Mouse (Mus musculus) limb, embryonic 10.5 days (tissue): ENCODE measurements at regions not wholly inside any gene's neighbourhood (a gene's known extent, or its start where the extent isn't known, plus 50 kb on each side); places are given as distances from the start of the nearest gene placed in this dataset.

Source experiments
- DNase-seq: peaks from one replicate; pipeline ENCODE4 v3.0.0-alpha.2; 2017; ENCODE audit warnings: low spot score
- H3K27ac ChIP-seq: fragments of 300-500 bp; sonication (generic); 2 replicates; pipeline ENCODE4 v1.5.1; 2016; ENCODE audit warnings: mild to moderate bottlenecking
- H3K27me3 ChIP-seq: fragments of 300-500 bp; sonication (generic); 2 replicates; pipeline ENCODE4 v1.6.1; 2016; ENCODE audit warnings: low read depth, mild to moderate bottlenecking; ENCODE audit not compliant: poor library complexity, severe bottlenecking
- H3K36me3 ChIP-seq: fragments of 300-500 bp; sonication (generic); 2 replicates; pipeline ENCODE4 v1.6.1; 2016; ENCODE audit warnings: mild to moderate bottlenecking, moderate library complexity
- H3K4me1 ChIP-seq: fragments of 300-500 bp; sonication (generic); 2 replicates; pipeline ENCODE4 v1.6.1; 2016
- H3K4me3 ChIP-seq: fragments of 300-500 bp; sonication (generic); 2 replicates; pipeline ENCODE4 v1.5.1; 2016; ENCODE audit warnings: mild to moderate bottlenecking, moderate library complexity
- H3K9me3 ChIP-seq: fragments of 300-500 bp; sonication (generic); replicated peaks from 2 replicates; pipeline ENCODE4 v1.6.1; 2016; ENCODE audit warnings: mild to moderate bottlenecking
- WGBS: fragments of 180-500 bp; shearing (Covaris S2); methylation state at CpG from one replicate; pipeline ENCODE4 v1.1.7; 2016; 5-methylcytosine and 5-hydroxymethylcytosine counted together

DNA sequence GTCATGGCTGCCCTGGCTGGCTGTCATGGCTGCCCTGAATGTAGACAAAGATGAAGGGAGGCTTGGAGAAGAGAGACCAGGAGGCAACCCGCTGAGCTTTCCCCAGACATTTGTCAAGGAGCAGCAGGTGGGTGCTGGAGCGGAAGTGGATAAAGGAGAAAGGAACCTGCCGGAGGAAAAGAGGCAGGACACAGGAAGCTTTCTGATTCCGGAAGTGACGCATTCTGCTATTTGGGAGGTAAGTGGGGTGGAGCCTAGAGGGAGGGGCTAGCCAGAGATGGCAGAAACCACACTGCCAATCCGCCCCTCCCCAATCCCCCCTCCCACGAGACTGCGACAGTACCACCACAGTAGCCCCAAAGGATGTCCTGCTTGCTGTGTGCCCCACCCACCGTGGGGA, 80.1 kb downstream of the Gm572 start:
- DNase-seq, result no peak
- WGBS, result 86% methylated on average over 9 of the region's 9 CpGs
- Histone ChIP-seq H3K9me3 (no peaks in the 10 kb centered on the region), H3K27me3 (peaks cover 68% of the 10 kb centered on the region), H3K27ac (peak overlapping the region; percentile 1; the same call in 1 of the 2 replicates), H3K36me3 (no peaks in the 10 kb centered on the region), H3K4me3 (no peak overlapping the region), H3K4me1 (peaks cover 38% of the 10 kb centered on the region)

GRCm38 (mm10) chr4:148723934-148724719, 80.1 kb upstream of the Casz1 start:
- 5% methylated on average over 39 of the region's 39 CpGs for WGBS
- no peaks in the 10 kb centered on the region for H3K36me3 ChIP-seq
- H3K4me1 ChIP-seq, result peaks cover 38% of the 10 kb centered on the region
- no peak for DNase-seq
- H3K27ac ChIP-seq, result peak overlapping the region; percentile 76
- H3K4me3 ChIP-seq, result peak overlapping the region; percentile 55
- peaks cover 66% of the 10 kb centered on the region for H3K27me3 ChIP-seq
- H3K9me3 ChIP-seq, result no peaks in the 10 kb centered on the region

- Histone ChIP-seq H3K27me3 (peaks cover 26% of the 10 kb centered on the region), H3K36me3 (no peaks in the 10 kb centered on the region), H3K4me1 (peaks cover 22% of the 10 kb centered on the region), H3K9me3 (no peaks in the 10 kb centered on the region), H3K27ac (no peak overlapping the region), H3K4me3 (no peak overlapping the region)
- 91% methylated on average over 5 of the region's 5 CpGs for WGBS
- no peak for DNase-seq
Observed at GRCm38 (mm10) chr4:148728800-148729199, 75.4 kb upstream of the Casz1 start.

DNA sequence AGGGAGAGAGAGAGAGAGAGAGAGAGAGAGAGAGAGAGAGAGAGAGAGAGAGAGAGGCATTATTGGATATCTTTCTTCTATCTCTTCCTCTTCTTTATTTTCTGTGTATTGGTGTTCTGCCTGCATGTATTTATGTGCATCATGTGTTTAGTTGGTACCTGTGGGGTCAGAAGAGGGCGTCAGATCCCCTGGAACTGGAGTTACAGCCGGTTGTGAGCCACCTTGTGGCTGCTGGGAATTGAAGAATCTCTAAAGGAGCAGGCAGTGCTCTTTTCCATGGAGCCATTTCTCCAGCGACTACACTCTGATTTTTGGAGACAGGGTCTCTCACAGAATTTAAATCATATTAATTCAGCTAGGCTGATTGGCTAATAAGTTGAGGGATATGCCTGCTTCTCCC, 72.6 kb upstream of the Casz1 start:
- Histone ChIP-seq H3K4me3 (no peak overlapping the region), H3K36me3 (no peaks in the 10 kb centered on the region), H3K27ac (no peak overlapping the region), H3K4me1 (peaks cover 28% of the 10 kb centered on the region), H3K9me3 (no peaks in the 10 kb centered on the region), H3K27me3 (peaks cover 28% of the 10 kb centered on the region)
- DNase-seq, result no peak
- 62% methylated on average over 3 of the region's 3 CpGs for WGBS

DNA sequence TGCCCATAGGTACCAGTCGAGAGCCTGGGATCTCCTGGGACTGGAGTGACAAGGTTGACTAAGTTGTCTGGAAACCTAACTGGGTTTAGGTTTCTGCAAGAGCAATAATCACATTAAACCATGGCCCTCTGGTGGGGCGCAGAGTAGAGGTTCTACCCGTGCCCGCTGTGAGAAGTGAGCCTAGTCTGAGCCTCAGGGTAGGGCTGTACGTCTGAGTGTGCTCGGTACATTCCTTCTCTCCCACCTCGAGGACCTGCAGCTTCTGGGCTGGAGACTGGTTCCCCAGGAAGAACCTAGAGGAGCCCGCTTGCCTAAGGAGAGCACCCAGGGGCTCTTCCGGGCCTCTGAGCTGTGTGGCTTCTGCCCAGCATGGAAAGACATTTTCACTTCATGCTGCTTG, 70.2 kb upstream of the Casz1 start:
- H3K36me3 ChIP-seq, result no peaks in the 10 kb centered on the region
- peaks cover 40% of the 10 kb centered on the region for H3K4me1 ChIP-seq
- whole genome bisulfite sequencing, result 85% methylated on average over 9 of the region's 9 CpGs
- H3K27me3 ChIP-seq, result peaks cover 53% of the 10 kb centered on the region
- no peaks in the 10 kb centered on the region for H3K9me3 ChIP-seq
- no peak overlapping the region for H3K27ac ChIP-seq
- DNase-seq, result no peak
- H3K4me3 ChIP-seq, result no peak overlapping the region

- 77% methylated on average over 12 of the region's 12 CpGs for WGBS
- Histone ChIP-seq H3K4me3 (no peak overlapping the region), H3K27me3 (peaks cover 58% of the 10 kb centered on the region), H3K36me3 (no peaks in the 10 kb centered on the region), H3K9me3 (no peaks in the 10 kb centered on the region), H3K27ac (no peak overlapping the region), H3K4me1 (peaks cover 44% of the 10 kb centered on the region)
- DNase-seq, result no peak
Observed at GRCm38 (mm10) chr4:148734547-148734946, 69.7 kb upstream of the Casz1 start.

DNA sequence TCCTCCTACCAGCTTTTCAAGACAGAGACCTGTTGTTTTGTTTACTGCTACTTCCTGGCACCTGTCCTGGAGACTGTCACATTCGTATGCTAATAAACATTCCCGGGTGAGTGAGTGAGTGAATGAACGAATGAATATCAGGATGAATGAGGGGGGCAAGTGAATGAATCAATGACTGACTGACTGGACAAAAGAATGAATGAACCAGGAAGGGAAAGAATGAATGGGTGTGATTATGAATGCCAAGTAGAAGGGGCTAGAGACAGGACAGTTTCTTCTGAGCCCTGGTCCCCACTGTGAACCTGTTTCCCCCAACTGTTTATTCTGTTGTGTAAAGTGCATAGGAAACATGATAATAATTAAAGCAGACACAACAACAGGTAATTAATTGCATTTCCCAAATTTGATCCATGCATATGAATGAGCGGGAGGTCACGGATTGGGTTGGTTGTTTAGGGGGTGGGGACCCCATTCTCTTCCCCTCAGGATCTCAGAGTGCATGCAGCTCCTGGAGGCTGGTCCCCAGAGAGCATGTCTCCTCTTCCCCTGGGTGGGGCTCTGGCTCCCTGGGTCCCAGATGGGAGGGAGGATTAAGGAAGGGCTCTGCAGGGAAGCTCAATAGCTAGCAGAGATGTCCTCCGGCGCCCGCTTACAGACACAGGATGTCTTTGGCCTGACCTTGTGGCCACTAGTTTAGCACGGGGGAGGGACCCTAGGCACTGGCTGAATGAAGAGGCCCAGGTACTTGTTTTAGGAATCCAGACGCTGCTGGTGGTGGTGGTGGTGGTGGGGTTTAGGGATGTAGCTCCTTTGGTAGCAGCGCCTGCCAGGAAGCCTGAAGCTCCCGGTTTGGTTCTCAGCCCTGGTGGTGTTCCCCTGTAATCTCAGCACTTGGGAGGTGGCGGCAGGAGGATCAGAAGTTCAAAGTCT, 65.4 kb upstream of the Casz1 start:
- Histone ChIP-seq H3K9me3 (no peaks in the 10 kb centered on the region), H3K4me1 (peaks cover 56% of the 10 kb centered on the region), H3K36me3 (no peaks in the 10 kb centered on the region), H3K4me3 (no peak overlapping the region), H3K27me3 (peaks cover 86% of the 10 kb centered on the region), H3K27ac (0 out of 2 replicates have a peak overlapping the region, but pooled peaks have one; percentile 19)
- no peak for DNase-seq
- 41% methylated on average over 13 of the region's 13 CpGs for WGBS

GRCm38 (mm10) chr4:148742549-148743413, 61.4 kb upstream of the Casz1 start:
- peak; percentile 91 for DNase-seq
- peaks cover 52% of the 10 kb centered on the region for H3K4me1 ChIP-seq
- H3K27ac ChIP-seq, result peak overlapping the region; percentile 74
- WGBS, result 5% methylated on average over 59 of the region's 65 CpGs
- H3K27me3 ChIP-seq, result peaks cover 66% of the 10 kb centered on the region
- H3K4me3 ChIP-seq, result peak overlapping the region; percentile 60
- H3K9me3 ChIP-seq, result no peaks in the 10 kb centered on the region
- no peaks in the 10 kb centered on the region for H3K36me3 ChIP-seq

DNA sequence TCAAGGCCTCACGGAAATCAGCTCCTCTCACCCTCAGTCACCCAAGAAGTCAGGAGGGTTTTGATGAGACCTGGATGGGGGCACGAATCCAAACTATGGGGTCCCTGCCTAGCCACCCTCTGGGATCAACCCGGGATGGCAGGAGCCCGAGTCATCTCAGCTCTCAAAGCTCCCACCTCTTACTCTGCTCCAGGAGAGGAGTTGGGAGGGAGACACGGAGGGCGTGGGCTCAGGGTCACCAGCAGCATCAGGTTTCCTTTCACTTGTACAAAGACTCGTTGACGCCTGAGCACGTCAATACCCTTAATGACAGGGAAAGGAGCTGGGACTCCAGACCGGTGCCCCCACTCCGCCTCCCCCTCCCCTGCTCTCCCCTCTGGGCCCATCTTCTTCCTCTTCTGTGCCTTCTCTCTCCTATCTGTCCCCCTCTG, 60.8 kb upstream of the Casz1 start:
- H3K4me1 ChIP-seq, result peaks cover 51% of the 10 kb centered on the region
- peaks cover 66% of the 10 kb centered on the region for H3K27me3 ChIP-seq
- H3K27ac ChIP-seq, result peak overlapping the region; percentile 74
- peak overlapping the region; percentile 60 for H3K4me3 ChIP-seq
- no peaks in the 10 kb centered on the region for H3K9me3 ChIP-seq
- no peaks in the 10 kb centered on the region for H3K36me3 ChIP-seq
- WGBS, result 13% methylated on average over 11 of the region's 11 CpGs
- no peak for DNase-seq

DNA sequence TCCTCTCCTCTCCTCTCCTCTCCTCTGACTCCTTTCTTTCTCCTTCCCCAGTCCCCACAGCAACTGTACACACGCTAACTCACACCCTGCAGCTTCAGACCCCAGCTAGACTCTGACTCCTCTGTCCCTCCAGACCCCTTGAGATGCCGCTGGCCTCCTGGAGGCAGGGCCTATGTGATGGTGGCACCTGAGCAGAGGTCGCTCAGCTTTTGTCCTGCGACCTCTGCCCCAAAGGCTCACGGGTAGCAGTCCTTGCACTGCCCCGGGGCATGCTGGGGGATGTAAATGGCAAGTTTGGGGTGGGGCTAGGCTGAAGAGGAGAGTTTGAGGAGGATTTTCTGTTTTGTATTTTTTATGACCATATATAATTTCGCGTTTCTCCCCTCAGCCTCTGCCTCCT, 60.2 kb upstream of the Casz1 start:
- H3K9me3 ChIP-seq, result no peaks in the 10 kb centered on the region
- no peak for DNase-seq
- peaks cover 66% of the 10 kb centered on the region for H3K27me3 ChIP-seq
- H3K27ac ChIP-seq, result peak overlapping the region; percentile 21; the same call in 1 of the 2 replicates
- no peak overlapping the region for H3K4me3 ChIP-seq
- 54% methylated on average over 8 of the region's 8 CpGs for WGBS
- H3K4me1 ChIP-seq, result peaks cover 49% of the 10 kb centered on the region
- H3K36me3 ChIP-seq, result no peaks in the 10 kb centered on the region

- H3K27ac ChIP-seq, result 0 out of 2 replicates have a peak overlapping the region, but pooled peaks have one; percentile 2
Observed at GRCm38 (mm10) chr4:148746460-148747314, 57.5 kb upstream of the Casz1 start.

DNA sequence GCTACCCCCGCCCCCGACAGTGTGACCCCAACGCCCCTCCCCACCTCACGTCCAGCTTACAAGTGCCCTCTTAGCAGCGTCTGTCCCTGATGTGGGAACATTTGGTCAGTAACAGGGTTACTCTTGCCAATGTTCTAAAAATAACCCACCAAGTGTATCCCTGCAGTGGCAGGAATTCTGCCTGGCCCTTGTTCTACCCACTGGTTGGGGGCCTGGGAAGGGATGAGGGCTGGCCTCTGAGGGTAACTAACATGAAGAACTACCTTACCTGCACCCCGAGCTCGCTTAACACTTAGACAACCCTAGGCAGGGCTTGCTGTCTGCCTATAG, 56.9 kb upstream of the Casz1 start:
- H3K4me1 ChIP-seq, result peaks cover 59% of the 10 kb centered on the region
- H3K27me3 ChIP-seq, result peaks cover 74% of the 10 kb centered on the region
- no peak overlapping the region for H3K27ac ChIP-seq
- WGBS, result 71% methylated on average over 7 of the region's 7 CpGs
- no peaks in the 10 kb centered on the region for H3K36me3 ChIP-seq
- H3K4me3 ChIP-seq, result no peak overlapping the region
- DNase-seq, result no peak
- H3K9me3 ChIP-seq, result no peaks in the 10 kb centered on the region

More at GRCm38 (mm10) chr4:148746460-148747314, 57.5 kb upstream of the Casz1 start:
- DNase-seq, result no peak
- H3K9me3 ChIP-seq, result no peaks in the 10 kb centered on the region
- H3K27me3 ChIP-seq, result peaks cover 69% of the 10 kb centered on the region
- H3K4me3 ChIP-seq, result no peak overlapping the region
- H3K36me3 ChIP-seq, result no peaks in the 10 kb centered on the region
- WGBS, result 56% methylated on average over 23 of the region's 23 CpGs
- peaks cover 54% of the 10 kb centered on the region for H3K4me1 ChIP-seq
